Mouse (Mus musculus): ENCODE data around the gene Ggt1.

GRCm38 (mm10) chr10:75520581-75520980 lies 40.8 kb upstream of the Ggt1 start:
- TF ChIP-seq POLR2A (IDR thresholded peaks at IDR 0.05; ENCODE audit: insufficient read length, low read depth) = no peak
- no peak for TF ChIP-seq USF1 (IDR thresholded peaks at IDR 0.05; ENCODE audit: low read depth)
- TF ChIP-seq MAX (IDR thresholded peaks at IDR 0.05; ENCODE audit: low read depth) = no peak
